Comparison of ENCODE assay signal across 8 mouse cellular contexts in genomic region chr3:122635246-122635645, GRCm38 (mm10). TPM values are rescaled to one million over a fixed set of nuclear protein-coding genes. Genes with fewer than 3 reads are reported as not detected.
A peak's percentile ranks its signal among the peaks of the same experiment; 100 is the strongest.
DNase-seq lines count a peak whose midpoint lies in the region; ATAC-seq lines count a peak whose summit lies in the region.

No protein-coding gene starts in this region.

- ATAC-seq in activated CD4-positive, CD25-positive, alpha-beta regulatory T cell, adult 4 months: no peak

- peak; percentile 51 for DNase-seq in embryo, embryonic 10 days (ENCODE audit: low spot score)
- no peak for DNase-seq in embryo, embryonic 9.5 days (ENCODE audit: extremely low spot score)
- peak; percentile 64 for DNase-seq in forelimb bud, embryonic 11.5 days (ENCODE audit: low read depth, low spot score)
- DNase-seq in kidney, adult 18-20 months: peak; percentile 60
- DNase-seq in lung, postnatal 36 days: peak; percentile 61
- DNase-seq in right cerebral cortex, postnatal 4 days: no peak
- DNase-seq in adipocyte (ENCODE audit: low spot score): no peak

RNA-seq across cellular contexts. Expression of gene Fnbp1l, which starts 15.7 kb away (rescaled TPM):
- under 1 TPM in 1 of 2 experiments, not detected in 1; 0.08 TPM for polyA plus RNA-seq in activated CD4-positive, CD25-positive, alpha-beta regulatory T cell, adult 4 months (2017; shearing (Covaris generic))

Comparison
In these comparisons a context has a peak if more than half of its experiments do, and no peak if none do; other contexts are left out.
1. DNase-seq: peak in embryo, embryonic 10 days (single experiment), forelimb bud, embryonic 11.5 days (single experiment), kidney, adult 18-20 months (single experiment) and lung, postnatal 36 days (single experiment); none in embryo, embryonic 9.5 days (single experiment), right cerebral cortex, postnatal 4 days (single experiment) and adipocyte (single experiment).